Mouse (Mus musculus) MN1 (cell line): ENCODE results near the gene Zfp800.

Experiments
- DNase-seq: peaks from one replicate; pipeline ENCODE4 v3.0.0-alpha.2; 2016; ENCODE audit warnings: low spot score

Zfp800 gene

GRCm38 (mm10) chr6:28397681-28398203, at the start of gene Zfp800:
Gene Zfp800 (minus strand): TSS chr6:28398005.
- no peak for DNase-seq

GRCm38 (mm10) chr6:28431538-28431855, 33.7 kb upstream of the Zfp800 start:
- DNase-seq = no peak

- no peak for DNase-seq
Measured at GRCm38 (mm10) chr6:28430795-28431537, 33.2 kb upstream of the Zfp800 start.

DNA sequence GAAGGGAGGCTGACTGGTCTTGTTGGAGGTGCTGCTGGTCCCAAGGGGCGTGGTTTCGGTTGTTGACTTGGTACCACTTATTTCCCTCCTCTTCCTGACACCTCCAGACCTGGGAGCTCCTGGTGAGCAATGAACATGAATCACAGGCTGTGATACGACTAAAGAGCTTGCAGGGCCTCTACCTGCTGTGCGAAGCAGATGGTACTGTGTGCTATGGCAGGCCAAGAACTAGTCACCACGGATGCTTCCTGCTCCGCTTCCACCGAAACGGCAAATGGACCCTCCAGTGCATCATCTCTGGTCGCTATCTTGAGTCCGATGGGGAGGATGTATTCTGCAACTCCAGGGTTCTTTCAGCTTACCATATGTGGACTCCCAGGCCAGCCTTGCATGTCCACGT, 32.1 kb upstream of the Zfp800 start:
- no peak for DNase-seq

- no peak for DNase-seq
Measured at GRCm38 (mm10) chr6:28428290-28428689, 30.5 kb upstream of the Zfp800 start, which contains the start of gene Gcc1. Gene Gcc1 (minus strand): TSS chr6:28428390.

GRCm38 (mm10) chr6:28427096-28427839, 29.5 kb upstream of the Zfp800 start, which contains the start of gene Fscn3:
Gene Fscn3 (plus strand): TSS chr6:28427789.
- no peak for DNase-seq

GRCm38 (mm10) chr6:28425019-28425418, 27.2 kb upstream of the Zfp800 start:
- no peak for DNase-seq

GRCm38 (mm10) chr6:28423767-28424695, 26.2 kb upstream of the Zfp800 start:
- DNase-seq = peak; percentile 63

- DNase-seq = peak; percentile 91
Measured at GRCm38 (mm10) chr6:28423313-28423712, 25.5 kb upstream of the Zfp800 start, which contains the start of gene Arf5. Gene Arf5 (plus strand): TSS chr6:28423560.

DNA sequence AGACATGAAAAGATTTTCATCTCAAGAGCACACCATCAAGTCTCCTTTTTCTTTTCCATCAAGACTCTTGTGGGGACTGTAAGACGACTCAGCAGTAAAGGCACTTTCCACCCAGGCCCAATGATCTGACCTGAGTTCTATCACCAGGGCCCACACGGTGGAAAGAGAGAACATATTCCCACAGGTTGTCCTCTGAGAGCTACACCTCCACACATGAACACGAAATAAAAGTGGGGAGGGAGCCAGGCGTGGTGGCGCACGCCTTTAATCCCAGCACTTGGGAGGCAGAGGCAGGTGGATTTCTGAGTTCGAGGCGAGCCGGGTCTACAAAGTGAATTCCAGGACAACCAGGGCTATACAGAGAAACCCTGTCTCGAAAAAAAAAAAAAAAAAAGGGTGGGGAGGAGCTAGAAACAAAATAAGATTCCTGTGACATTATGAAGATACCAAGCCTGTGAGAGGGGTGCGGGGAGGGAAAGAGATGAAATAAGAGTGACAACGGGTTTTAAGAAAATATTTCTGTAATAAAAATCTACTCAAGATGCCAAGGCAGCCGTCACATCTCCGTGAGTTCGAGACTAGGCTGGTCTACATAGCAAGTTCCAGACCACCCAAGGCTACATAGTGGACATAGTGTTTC, 25.0 kb upstream of the Zfp800 start:
- DNase-seq = no peak

DNA sequence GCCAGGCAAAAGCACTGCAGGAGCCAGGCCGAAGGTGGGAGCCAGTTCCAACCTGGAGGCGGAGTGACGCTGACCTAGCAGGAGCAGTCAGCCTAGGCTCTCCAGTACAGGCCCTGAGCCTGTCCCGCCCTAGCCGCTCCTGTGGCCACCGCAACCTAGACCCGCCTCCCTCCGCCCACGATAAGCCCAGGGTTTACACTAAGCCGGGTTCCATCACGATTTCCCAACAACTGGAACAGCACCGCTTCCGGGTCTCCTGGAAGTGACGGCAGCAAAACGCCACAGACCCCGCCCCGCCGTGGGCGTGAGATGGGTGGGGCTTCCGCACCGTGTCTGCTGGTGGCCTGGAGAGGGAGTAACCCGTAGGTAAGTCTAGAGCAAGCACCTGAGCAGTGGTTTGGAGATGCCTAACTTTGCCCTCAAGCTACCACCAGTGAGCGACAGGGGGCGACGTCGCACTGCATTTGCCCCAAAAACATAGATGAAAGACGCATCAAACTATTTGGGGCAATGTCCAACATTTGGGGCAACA, 23.7 kb upstream of the Zfp800 start:
- DNase-seq = peak; percentile 94

GRCm38 (mm10) chr6:28420865-28421264, 23.1 kb upstream of the Zfp800 start:
- DNase-seq = no peak

- DNase-seq = no peak
Measured at GRCm38 (mm10) chr6:28420361-28420760, 22.6 kb upstream of the Zfp800 start.

- no peak for DNase-seq
Measured at GRCm38 (mm10) chr6:28419673-28420072, 21.9 kb upstream of the Zfp800 start.

GRCm38 (mm10) chr6:28418449-28418848, 20.6 kb upstream of the Zfp800 start:
- peak; percentile 73 for DNase-seq

DNA sequence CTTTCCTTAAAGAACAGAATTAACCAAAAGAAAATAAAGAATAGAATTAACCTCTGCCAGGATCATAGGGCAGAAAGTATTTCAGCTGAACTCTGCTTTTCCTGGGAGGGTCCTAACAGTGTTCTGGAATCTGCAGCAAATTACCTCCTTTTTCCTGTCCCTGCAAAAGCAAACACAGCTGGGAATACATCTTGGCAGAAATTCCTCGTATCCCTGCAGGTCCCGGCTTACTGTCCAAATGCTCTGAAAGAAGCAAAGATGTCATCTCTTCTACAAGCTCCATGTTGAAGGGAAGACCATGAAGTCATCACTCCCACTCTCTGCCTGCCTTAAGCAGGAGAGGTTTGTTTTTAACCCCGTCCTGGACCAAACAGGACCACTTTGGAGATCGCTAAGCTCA, 19.2 kb upstream of the Zfp800 start:
- no peak for DNase-seq

DNA sequence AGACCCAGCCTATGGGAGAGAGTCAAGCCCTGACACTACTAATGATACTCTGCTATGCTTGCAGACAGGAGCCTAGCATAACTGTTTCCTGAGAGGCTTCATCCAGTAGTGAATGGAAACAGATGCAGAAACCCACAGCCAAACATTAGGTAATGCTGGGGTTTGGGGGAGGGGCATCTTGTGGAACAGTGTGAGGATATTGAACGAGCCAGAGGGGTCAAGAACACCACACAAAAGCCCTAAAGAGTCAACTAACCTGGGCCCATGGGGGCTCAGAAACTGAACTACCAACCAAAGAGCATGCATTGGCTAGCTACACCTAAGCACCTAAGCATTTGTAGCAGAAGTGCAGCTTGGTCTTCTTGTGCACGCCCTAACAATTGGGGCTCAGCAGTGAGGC, 13.4 kb upstream of the Zfp800 start:
- no peak for DNase-seq

DNA sequence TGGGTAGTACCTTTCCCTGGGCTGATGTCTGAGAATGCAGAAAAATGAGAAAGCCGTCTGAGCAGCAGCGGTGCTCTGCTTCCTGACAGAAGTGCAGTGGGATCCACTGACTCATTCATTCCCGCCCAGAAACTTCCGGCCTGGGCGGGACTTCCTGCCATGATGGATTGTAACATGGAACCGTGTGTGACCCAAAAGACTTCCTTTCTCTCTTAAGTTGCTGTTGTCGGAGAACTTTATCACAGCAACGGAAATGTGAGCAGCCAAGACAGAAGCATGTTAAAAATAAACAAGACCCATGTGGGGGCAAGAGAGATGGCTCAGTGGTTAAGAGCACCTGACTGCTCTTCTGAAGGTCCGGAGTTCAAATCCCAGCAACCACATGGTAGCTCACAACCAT, 12.2 kb upstream of the Zfp800 start:
- no peak for DNase-seq

GRCm38 (mm10) chr6:28399791-28400190, 2.0 kb upstream of the Zfp800 start:
- no peak for DNase-seq

DNA sequence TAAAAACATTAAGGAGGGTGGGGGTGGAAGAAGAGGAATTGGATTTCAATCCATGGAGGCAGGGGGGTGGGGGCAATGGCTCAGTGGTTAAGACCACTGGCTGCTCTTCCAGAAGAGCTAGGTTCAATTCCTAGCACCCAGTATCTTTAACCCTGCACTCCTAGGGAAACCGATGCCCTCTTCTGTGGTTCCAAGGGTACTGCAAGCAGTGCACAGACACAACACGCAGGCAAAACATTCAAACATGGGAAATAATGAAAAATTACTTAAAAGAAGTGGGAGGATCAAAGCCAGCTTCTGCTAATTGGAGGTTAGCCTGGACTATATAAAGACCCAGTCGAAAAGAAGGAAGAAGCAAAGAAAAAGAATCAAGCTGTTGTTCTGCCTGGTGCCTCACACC, 921 bp upstream of the Zfp800 start:
- no peak for DNase-seq

DNA sequence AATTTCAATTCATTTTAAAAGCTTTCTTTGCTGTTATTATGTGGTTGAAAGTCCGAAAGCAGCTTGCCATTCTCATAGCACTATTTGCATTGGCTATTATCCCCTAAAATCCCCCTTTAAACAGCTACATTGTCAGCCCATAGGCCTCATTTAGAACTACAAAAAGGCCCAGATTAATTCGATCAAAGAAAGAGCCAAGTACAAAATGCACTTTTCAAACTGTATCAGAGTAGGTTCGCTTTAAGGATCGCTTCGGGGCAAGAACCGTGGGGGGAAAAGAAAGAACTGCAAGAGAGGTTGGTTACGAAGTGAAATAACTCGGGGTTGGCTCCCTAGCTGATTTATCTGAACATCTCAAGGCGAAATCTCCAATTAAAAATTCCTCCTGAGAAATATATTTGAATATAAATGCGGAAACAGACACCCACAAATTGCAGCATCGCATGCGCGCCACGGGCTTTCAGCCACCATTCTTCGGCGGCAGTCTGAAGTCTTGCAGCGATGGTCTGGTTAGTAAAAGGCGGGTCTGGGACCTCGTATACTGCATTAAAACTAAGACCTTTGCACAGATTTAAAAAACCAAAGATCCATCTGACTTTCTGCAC, 850 bp downstream of the Zfp800 start:
- DNase-seq = no peak
